Mouse (Mus musculus): ENCODE results near the gene Ptgdr.
"Not testable (repeated sequence)": the region's sequence is repeated elsewhere in the genome, so short reads cannot be mapped to it uniquely, and the experiment has no call there.

Ptgdr gene

GRCm38 (mm10) chr14:44858868-44859613, at the start of gene Ptgdr:
Gene Ptgdr (minus strand): TSS chr14:44859375.
- DNase-seq = no peak

- DNase-seq = no peak
These were observed 48.6 kb upstream of the Ptgdr start for GRCm38 (mm10) chr14:44907774-44908173.

- DNase-seq = no peak
These were observed 45.0 kb upstream of the Ptgdr start for GRCm38 (mm10) chr14:44904199-44904598.

- DNase-seq = not testable (repeated sequence)
These were observed 42.6 kb upstream of the Ptgdr start for GRCm38 (mm10) chr14:44901735-44902134.

- DNase-seq = no peak
These were observed 32.4 kb upstream of the Ptgdr start for GRCm38 (mm10) chr14:44891387-44892132.

GRCm38 (mm10) chr14:44869686-44870085, 10.5 kb upstream of the Ptgdr start:
- DNase-seq = no peak

- no peak for DNase-seq
These were observed 6.5 kb upstream of the Ptgdr start for GRCm38 (mm10) chr14:44865661-44866060.

GRCm38 (mm10) chr14:44863086-44863485, 3.9 kb upstream of the Ptgdr start:
- no peak for DNase-seq

- DNase-seq = no peak
These were observed 2.0 kb upstream of the Ptgdr start for GRCm38 (mm10) chr14:44861161-44861560.

GRCm38 (mm10) chr14:44858372-44858771, 803 bp downstream of the Ptgdr start:
- DNase-seq = no peak

GRCm38 (mm10) chr14:44850637-44851036, 8.5 kb downstream of the Ptgdr start:
- DNase-seq = not testable (repeated sequence)

GRCm38 (mm10) chr14:44847740-44848139, 11.4 kb downstream of the Ptgdr start:
- DNase-seq = no peak

- DNase-seq = no peak
These were observed 12.5 kb downstream of the Ptgdr start for GRCm38 (mm10) chr14:44846558-44847263.

- DNase-seq = no peak
These were observed 15.1 kb downstream of the Ptgdr start for GRCm38 (mm10) chr14:44843768-44844755.

GRCm38 (mm10) chr14:44838685-44839084, 20.5 kb downstream of the Ptgdr start:
- DNase-seq = no peak

GRCm38 (mm10) chr14:44835132-44835531, 24.0 kb downstream of the Ptgdr start:
- DNase-seq = no peak

- DNase-seq = not testable (repeated sequence)
These were observed 25.0 kb downstream of the Ptgdr start for GRCm38 (mm10) chr14:44834134-44834533.

GRCm38 (mm10) chr14:44833096-44833495, 26.1 kb downstream of the Ptgdr start:
- DNase-seq = not testable (repeated sequence)

- no peak for DNase-seq
These were observed 31.4 kb downstream of the Ptgdr start for GRCm38 (mm10) chr14:44827736-44828135.

GRCm38 (mm10) chr14:44821177-44822057, 37.8 kb downstream of the Ptgdr start:
- DNase-seq = no peak

- DNase-seq = not testable (repeated sequence)
These were observed 46.0 kb downstream of the Ptgdr start for GRCm38 (mm10) chr14:44813152-44813551.
